In the genomic region with DNA sequence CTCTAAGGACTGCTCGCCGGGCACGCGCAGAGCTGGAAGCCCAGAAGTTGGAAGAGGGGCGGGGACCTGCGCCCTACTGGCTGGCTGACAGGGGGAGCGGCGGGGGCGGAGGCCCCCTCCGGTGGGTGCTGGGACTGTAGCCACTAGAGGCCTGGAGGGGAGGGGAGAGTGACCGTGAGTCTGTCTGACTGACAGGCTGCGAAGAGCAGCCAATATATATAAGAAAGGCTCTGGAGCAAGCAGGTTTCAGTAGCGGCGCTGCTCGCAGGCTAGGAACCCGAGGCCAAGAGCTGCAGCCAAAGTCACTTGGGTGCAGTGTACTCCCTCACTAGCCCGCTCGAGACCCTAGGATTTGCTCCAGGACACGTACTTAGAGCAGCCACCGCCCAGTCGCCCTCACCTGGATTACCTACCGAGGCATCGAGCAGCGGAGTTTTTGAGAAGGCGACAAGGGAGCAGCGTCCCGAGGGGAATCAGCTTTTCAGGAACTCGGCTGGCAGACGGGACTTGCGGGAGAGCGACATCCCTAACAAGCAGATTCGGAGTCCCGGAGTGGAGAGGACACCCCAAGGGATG, we compare ENCODE assay signal across 7 mouse cellular contexts. TPM values are rescaled to one million over a fixed set of nuclear protein-coding genes. Genes with fewer than 3 reads are reported as not detected.
DNase-seq lines count a peak whose midpoint lies in the region; ATAC-seq and TF ChIP-seq lines count a peak whose summit lies in the region.

A gene (plus strand): TSS at position 217 of the 576 bp plus-strand sequence.

- dilution Hi-C loops in CH12.LX (cut with MboI; ENCODE audit: extremely low pct_ligation_motif_present, extremely low pct_unique_long_range_greater_than_20kb, low sequenced_read_pairs) = no loop called here

- H3K9me3 ChIP-seq in CH12.LX (replicated peaks; ENCODE audit: low read length) = peaks cover 15% of the 10 kb centered on the region
- no peaks in the 10 kb centered on the region for H3K9me3 ChIP-seq in embryonic facial prominence, embryonic 15.5 days (replicated peaks)
- no peaks in the 10 kb centered on the region for H3K9me3 ChIP-seq in limb, embryonic 10.5 days (replicated peaks)
- no peaks in the 10 kb centered on the region for H3K9me3 ChIP-seq in midbrain, embryonic 11.5 days (ENCODE audit: control insufficient read depth, low read length)

- H3K27ac ChIP-seq in CH12.LX (ENCODE audit: insufficient read depth, low read depth) = no peak within 1 kb of the TSS
- H3K27ac ChIP-seq in embryonic facial prominence, embryonic 15.5 days (replicated peaks) = no peak within 1 kb of the TSS
- peak within 1 kb of the TSS; percentile 53 for H3K27ac ChIP-seq in limb, embryonic 10.5 days
- no peak within 1 kb of the TSS for H3K27ac ChIP-seq in midbrain, embryonic 11.5 days (ENCODE audit: low read depth, low read length)

- TF ChIP-seq EP300 in CH12.LX (IDR thresholded peaks at IDR 0.05; ENCODE audit: low read length) = no peak

- peaks cover 9 to 28% of the 10 kb centered on the region in 2 experiments for H3K4me1 ChIP-seq in CH12.LX (ENCODE audit: control insufficient read depth in 1 of 2, insufficient read depth in 2 of 2)
- H3K4me1 ChIP-seq in embryonic facial prominence, embryonic 15.5 days = peaks cover 58% of the 10 kb centered on the region
- H3K4me1 ChIP-seq in limb, embryonic 10.5 days = peaks cover 61% of the 10 kb centered on the region
- H3K4me1 ChIP-seq in midbrain, embryonic 11.5 days (ENCODE audit: control insufficient read depth, insufficient read depth, low read length) = peaks cover 50% of the 10 kb centered on the region

- DNase-seq in CH12.LX (ENCODE audit: extremely low read depth) (no peak), MEL-GATA-1-ER (ENCODE audit: extremely low read depth, low read depth) (peak; percentile 31)
- peak; percentile 78 for DNase-seq in heart, postnatal 4 days
- DNase-seq in limb, embryonic 10.5 days (ENCODE audit: low spot score) = peak; percentile 68
- peak; percentile 97 for DNase-seq in midbrain, embryonic 11.5 days (ENCODE audit: low spot score, missing footprints)
- no peak for DNase-seq in left cerebral cortex, adult 18-20 months (ENCODE audit: low spot score in 2 of 2)

- H3K9ac ChIP-seq in CH12.LX (ENCODE audit: insufficient read depth, low read depth) = no peak within 1 kb of the TSS
- peak within 1 kb of the TSS; percentile 33; the same call in 1 of the 2 replicates for H3K9ac ChIP-seq in embryonic facial prominence, embryonic 15.5 days
- H3K9ac ChIP-seq in midbrain, embryonic 11.5 days (ENCODE audit: low read length) = peak within 1 kb of the TSS; percentile 44

- peak; percentile 59; the same call in 1 of the 2 replicates for ATAC-seq in embryonic facial prominence, embryonic 15.5 days (ENCODE audit: insufficient number of reproducible peaks, low FRiP score, low TSS enrichment, low read depth)
- peak; percentile 36; the same call in 1 of the 2 replicates for ATAC-seq in midbrain, embryonic 11.5 days (ENCODE audit: low FRiP score)

- H3K27me3 ChIP-seq in CH12.LX (replicated peaks) = peaks cover 56% of the 10 kb centered on the region
- peaks cover 96% of the 10 kb centered on the region for H3K27me3 ChIP-seq in embryonic facial prominence, embryonic 15.5 days
- peaks cover 100% of the 10 kb centered on the region for H3K27me3 ChIP-seq in limb, embryonic 10.5 days (ENCODE audit: low read depth, poor library complexity, severe bottlenecking)
- H3K27me3 ChIP-seq in midbrain, embryonic 11.5 days (ENCODE audit: control insufficient read depth, insufficient read depth, low read length) = peaks cover 95% of the 10 kb centered on the region

- no peak for TF ChIP-seq POLR2A in CH12.LX (IDR thresholded peaks at IDR 0.05; ENCODE audit: low read depth, low read length)

- H3K4me2 ChIP-seq in CH12.LX (ENCODE audit: insufficient read depth, low read depth, poor library complexity, severe bottlenecking) = peak within 1 kb of the TSS; percentile 96
- H3K4me2 ChIP-seq in embryonic facial prominence, embryonic 15.5 days (replicated peaks) = peak within 1 kb of the TSS; percentile 85
- peak within 1 kb of the TSS; percentile 53 for H3K4me2 ChIP-seq in midbrain, embryonic 11.5 days

- no peaks in the 10 kb centered on the region for H3K36me3 ChIP-seq in CH12.LX (replicated peaks in 1 of 2; ENCODE audit: control insufficient read depth in 1 of 2, insufficient read depth in 1 of 2, low read length in 1 of 2)
- no peaks in the 10 kb centered on the region for H3K36me3 ChIP-seq in embryonic facial prominence, embryonic 15.5 days
- H3K36me3 ChIP-seq in limb, embryonic 10.5 days = no peaks in the 10 kb centered on the region
- no peaks in the 10 kb centered on the region for H3K36me3 ChIP-seq in midbrain, embryonic 11.5 days (ENCODE audit: control insufficient read depth, insufficient read depth, low read length)

- peak within 1 kb of the TSS in 2 of 3 experiments; percentile 17 to 25 for H3K4me3 ChIP-seq in CH12.LX (replicated peaks in 1 of 3; ENCODE audit: low read depth in 2 of 3, low read length in 2 of 3, poor library complexity in 1 of 3)
- H3K4me3 ChIP-seq in embryonic facial prominence, embryonic 15.5 days (replicated peaks) = peak within 1 kb of the TSS; percentile 47
- H3K4me3 ChIP-seq in limb, embryonic 10.5 days = peak within 1 kb of the TSS; percentile 59
- H3K4me3 ChIP-seq in midbrain, embryonic 11.5 days (ENCODE audit: low read depth, low read length) = peak within 1 kb of the TSS; percentile 28

- no peaks in the 10 kb centered on the region for H3K79me2 ChIP-seq in CH12.LX (replicated peaks; ENCODE audit: control insufficient read depth, extremely low read depth, insufficient read depth, poor library complexity, severe bottlenecking)

- TF ChIP-seq CTCF in CH12.LX (conservative IDR thresholded peaks at IDR 0.05 in 1 of 2, IDR thresholded peaks at IDR 0.05 in 1 of 2; ENCODE audit: low read depth in 2 of 2, low read length in 2 of 2) = no peak

- no peak for TF ChIP-seq RAD21 in CH12.LX (IDR thresholded peaks at IDR 0.05; ENCODE audit: low read depth, low read length)

- in situ Hi-C loops in CH12.LX (cut with MboI; ENCODE audit: low pct_ligation_motif_present, low pct_unique_long_range_greater_than_20kb, low sequenced_read_pairs) = no loop called here

- under 1% methylated on average over 33 of the region's 33 CpGs for WGBS in embryonic facial prominence, embryonic 15.5 days
- WGBS in limb, embryonic 10.5 days = 0% methylated on average over 33 of the region's 33 CpGs
- WGBS in midbrain, embryonic 11.5 days = under 1% methylated on average over 33 of the region's 33 CpGs

TF ChIP-seq in CH12.LX, 34 proteins besides CTCF, POLR2A, EP300 and RAD21:
- TF ChIP-seq NRF1 (IDR thresholded peaks at IDR 0.05; ENCODE audit: low read depth, low read length) = 0 out of 2 replicates have a peak, but pooled peaks have one; percentile 20
- no peak for TF ChIP-seq MXI1 (IDR thresholded peaks at IDR 0.05; ENCODE audit: low read depth, low read length)
- TF ChIP-seq E2F4 (IDR thresholded peaks at IDR 0.05; ENCODE audit: insufficient replicate concordance, low read depth, low read length) = no peak
- no peak for TF ChIP-seq GABPA (IDR thresholded peaks at IDR 0.05; ENCODE audit: insufficient replicate concordance, low read depth, low read length)
- no peak; the same call in 1 of the 2 replicates for TF ChIP-seq UBTF (IDR thresholded peaks at IDR 0.05; ENCODE audit: low read depth, low read length)
- no peak for TF ChIP-seq ZC3H11A (IDR thresholded peaks at IDR 0.05; ENCODE audit: low read depth, low read length)
- no peak for TF ChIP-seq MEF2A (IDR thresholded peaks at IDR 0.05; ENCODE audit: borderline replicate concordance, low read depth, low read length)

RNA-seq across cellular contexts. Expression of the gene that starts here (rescaled TPM):
- 0.13 TPM in 1 of 2 replicates, not detected in the other for total RNA-seq in CH12.LX (2012; rRNA removed)
- total RNA-seq in CH12.LX (2014; rRNA removed) = 0.12 TPM in 1 of 2 replicates, not detected in the other
- polyA plus RNA-seq in CH12.LX (2012; ENCODE audit: insufficient read length, low read depth) = not detected in 2 replicates
- polyA plus RNA-seq in embryonic facial prominence, embryonic 15.5 days (2015; fragmentation: Nextera tagmentation; extraction: Ambion mirVana) = 5.7 and 5.8 TPM in 2 replicates
- 10 to 100 TPM; 19.7 to 20.8 TPM for total RNA-seq in heart, postnatal 4 days (2021)
- 5.3 and 6.0 TPM in 2 replicates for polyA plus RNA-seq in limb, embryonic 10.5 days (2016; fragmentation: Nextera tagmentation; extraction: Ambion mirVana)
- polyA plus RNA-seq in midbrain, embryonic 11.5 days (2014; fragmentation: Nextera tagmentation; extraction: Ambion mirVana) = 3.1 and 4.0 TPM in 2 replicates
- 1 to 10 TPM; 1.6 to 2.3 TPM for total RNA-seq in left cerebral cortex, adult 18-20 months (2021)

Comparison
In these comparisons a context has a peak if more than half of its experiments do, and no peak if none do; other contexts are left out.
1. RNA of the gene that starts here (total RNA-seq): 19.7 to 20.8 TPM in heart, postnatal 4 days; 1.6 to 2.3 TPM in left cerebral cortex, adult 18-20 months and 0.12 to 0.13 TPM in CH12.LX; every median in the first group is over 4 times any median in the second.
2. DNase-seq: peak in MEL-GATA-1-ER (single experiment), heart, postnatal 4 days (single experiment), limb, embryonic 10.5 days (single experiment) and midbrain, embryonic 11.5 days (single experiment); none in CH12.LX (single experiment) and left cerebral cortex, adult 18-20 months (0 of 2).
3. Peak in every context shown above with its lines, with median percentiles within 50 percentile points of each other: H3K4me2 ChIP-seq and H3K4me3 ChIP-seq.